Mouse (Mus musculus): ENCODE data around the gene Gmcl1. TPM values are rescaled to one million over a fixed set of nuclear protein-coding genes. Genes with fewer than 3 reads are reported as not detected.

Gene Gmcl1
- total RNA-seq (2021) = 1 to 10 TPM; 2.4 to 2.7 TPM
- long read RNA-seq, experiment 1, partial matches to known transcripts = 1 of 5 reads
- long read RNA-seq, experiment 1, other reads (novel, unspliced or antisense) = 0 of 5 reads
- long read RNA-seq, experiment 2, partial matches to known transcripts = 0 of 7 reads
- long read RNA-seq, experiment 2, other reads (novel, unspliced or antisense) = 2 of 7 reads

- DNase-seq = peak; percentile 81 to 91
- intact Hi-C loops (cut with DNase I) = no loop called here
Measured at GRCm38 (mm10) chr6:86733183-86733876, at the start of gene Gmcl1. Gene Gmcl1 (minus strand): TSS chr6:86733383.

GRCm38 (mm10) chr6:86782342-86782741 is 49.2 kb upstream of the Gmcl1 start:
- no peak for DNase-seq
- intact Hi-C loops (cut with DNase I) = no loop called here

- no peak for DNase-seq
Measured at GRCm38 (mm10) chr6:86781361-86781957, 48.3 kb upstream of the Gmcl1 start.

GRCm38 (mm10) chr6:86778910-86779594 is 45.9 kb upstream of the Gmcl1 start:
- DNase-seq = no peak
- intact Hi-C loops (cut with DNase I) = no loop called here

More at GRCm38 (mm10) chr6:86781361-86781957, 48.3 kb upstream of the Gmcl1 start:
- intact Hi-C loops (cut with DNase I) = no loop called here

GRCm38 (mm10) chr6:86777181-86777580 is 44.0 kb upstream of the Gmcl1 start:
- DNase-seq = no peak
- intact Hi-C loops (cut with DNase I) = no loop called here

- no peak for DNase-seq
- intact Hi-C loops (cut with DNase I) = no loop called here
Measured at GRCm38 (mm10) chr6:86776706-86777071, 43.5 kb upstream of the Gmcl1 start.

- DNase-seq = peak; percentile 49 to 72
- intact Hi-C loops (cut with DNase I) = no loop called here
Measured at GRCm38 (mm10) chr6:86776001-86776705, 43.0 kb upstream of the Gmcl1 start.

GRCm38 (mm10) chr6:86774937-86775336 is 41.8 kb upstream of the Gmcl1 start:
- intact Hi-C loops (cut with DNase I) = no loop called here
- DNase-seq = no peak

- intact Hi-C loops (cut with DNase I) = no loop called here
- no peak for DNase-seq
Measured at GRCm38 (mm10) chr6:86773830-86774229, 40.6 kb upstream of the Gmcl1 start.

- DNase-seq = peak; percentile 24 to 30
- intact Hi-C loops (cut with DNase I) = no loop called here
Measured at GRCm38 (mm10) chr6:86772631-86773030, 39.4 kb upstream of the Gmcl1 start.

GRCm38 (mm10) chr6:86768938-86769337 is 35.8 kb upstream of the Gmcl1 start:
- no peak for DNase-seq
- intact Hi-C loops (cut with DNase I) = no loop called here

- intact Hi-C loops (cut with DNase I) = no loop called here
- no peak for DNase-seq
Measured at GRCm38 (mm10) chr6:86768186-86768776, 35.1 kb upstream of the Gmcl1 start.

- intact Hi-C loops (cut with DNase I) = no loop called here
- DNase-seq = no peak
Measured at GRCm38 (mm10) chr6:86767465-86767864, 34.3 kb upstream of the Gmcl1 start.

- intact Hi-C loops (cut with DNase I) = no loop called here
- no peak for DNase-seq
Measured at GRCm38 (mm10) chr6:86765637-86766059, 32.5 kb upstream of the Gmcl1 start.

GRCm38 (mm10) chr6:86754105-86754863 is 21.1 kb upstream of the Gmcl1 start:
- intact Hi-C loops (cut with DNase I) = no loop called here
- no peak for DNase-seq

GRCm38 (mm10) chr6:86752843-86753485 is 19.8 kb upstream of the Gmcl1 start:
- intact Hi-C loops (cut with DNase I) = no loop called here
- DNase-seq = no peak

- DNase-seq = no peak
- intact Hi-C loops (cut with DNase I) = no loop called here
Measured at GRCm38 (mm10) chr6:86750961-86751360, 17.8 kb upstream of the Gmcl1 start.

- DNase-seq = no peak
- intact Hi-C loops (cut with DNase I) = loop anchor here (5.0 kb wide), 1 partner anchor 172 kb away; no protein-coding TSS in a partner anchor
Measured at GRCm38 (mm10) chr6:86749817-86750216, 16.6 kb upstream of the Gmcl1 start.

- intact Hi-C loops (cut with DNase I) = loop anchor here (1.0 to 5.0 kb wide), 2 partner anchors 59 to 175 kb away; no protein-coding TSS in a partner anchor
- DNase-seq = peak in 1 of 2 experiments; percentile 27
Measured at GRCm38 (mm10) chr6:86747171-86747570, 14.0 kb upstream of the Gmcl1 start.
